Mouse (Mus musculus) MEL (cell line): ENCODE measurements at regions not wholly inside any gene's neighbourhood (a gene's known extent, or its start where the extent isn't known, plus 50 kb on each side); places are given as distances from the start of the nearest gene placed in this dataset.

ENCODE experiments used
- DNase-seq: peaks from one replicate; pipeline ENCODE4 v3.0.0; 2011; ENCODE audit warnings: low read depth, low spot score
- H3K27ac ChIP-seq: 2 replicates; pipeline ENCODE4 v1.5.1; 2012; ENCODE audit warnings: low read depth, mild to moderate bottlenecking, control low read depth, low read length, moderate library complexity; ENCODE audit not compliant: control insufficient read depth
- H3K27me3 ChIP-seq, 2 experiments: fragments of 150-350 bp in 1 of 2; sonication (generic) in 1 of 2; 2 replicates each; pipeline ENCODE4 v1.6.1; 2012; ENCODE audit warnings: low read length in 2 of 2, mild to moderate bottlenecking in 2 of 2, improper control_type of control experiment in 1 of 2, moderate library complexity in 1 of 2; ENCODE audit not compliant: insufficient read depth in 2 of 2, control insufficient read depth in 1 of 2
- H3K36me3 ChIP-seq, 2 experiments: 2 replicates each; pipeline ENCODE4 v1.6.1; 2012 to 2014; ENCODE audit warnings: low read length in 2 of 2, improper control_type of control experiment in 1 of 2, inconsistent platforms in 1 of 2, mild to moderate bottlenecking in 1 of 2; ENCODE audit not compliant: insufficient read depth in 2 of 2, control insufficient read depth in 1 of 2
- H3K4me1 ChIP-seq, 2 experiments: fragments of 150-350 bp in 1 of 2; sonication (generic) in 1 of 2; 2 replicates each; pipeline ENCODE4 v1.6.1; 2012; ENCODE audit warnings: low read length in 2 of 2, improper control_type of control experiment in 1 of 2, mild to moderate bottlenecking in 1 of 2; ENCODE audit not compliant: insufficient read depth in 2 of 2, control insufficient read depth in 1 of 2
- H3K4me3 ChIP-seq, 2 experiments: fragments of 150-350 bp in 1 of 2; sonication (generic) in 1 of 2; 2 replicates each; pipeline ENCODE4 v1.5.1; 2012; ENCODE audit warnings: low read depth in 2 of 2, low read length in 2 of 2, mild to moderate bottlenecking in 2 of 2, moderate library complexity in 2 of 2, control low read depth in 1 of 2, improper control_type of control experiment in 1 of 2; ENCODE audit not compliant: control insufficient read depth in 1 of 2, insufficient read depth in 1 of 2
- H3K79me2 ChIP-seq: 2 replicates; pipeline ENCODE4 v1.6.1; 2012; ENCODE audit warnings: mild to moderate bottlenecking, low read length, moderate library complexity; ENCODE audit not compliant: control insufficient read depth, poor library complexity, insufficient read depth
- H3K9ac ChIP-seq: 2 replicates; pipeline ENCODE4 v1.6.1; 2012; ENCODE audit warnings: low read depth, mild to moderate bottlenecking, control low read depth, low read length, moderate library complexity; ENCODE audit not compliant: control insufficient read depth, poor library complexity, severe bottlenecking
- H3K9me3 ChIP-seq: fragments of 150-350 bp; sonication (generic); replicated peaks from 2 replicates; pipeline ENCODE4 v1.6.1; 2012; ENCODE audit warnings: mild to moderate bottlenecking, low read length, improper control_type of control experiment, moderate library complexity; ENCODE audit not compliant: insufficient read depth
- BHLHE40 ChIP-seq: IDR thresholded peaks from 2 replicates; pipeline ENCODE4 v1.6.1; 2012; ENCODE audit warnings: low read depth, mild to moderate bottlenecking, inconsistent platforms, low read length, improper control_type of control experiment, borderline replicate concordance
- CHD2 ChIP-seq: IDR thresholded peaks from 2 replicates; pipeline ENCODE4 v1.6.1; 2011; ENCODE audit warnings: low read length, improper control_type of control experiment
- CTCF ChIP-seq, 3 experiments: IDR thresholded peaks in 2 of 3; conservative IDR thresholded peaks in 1 of 3; 2 replicates each; pipeline ENCODE4 v1.5.1; 2011 to 2012; ENCODE audit warnings: low read length in 3 of 3, low read depth in 2 of 3, mild to moderate bottlenecking in 2 of 3, improper control_type of control experiment in 1 of 3, inconsistent platforms in 1 of 3, mixed read lengths in 1 of 3, moderate library complexity in 1 of 3; ENCODE audit not compliant: control insufficient read depth in 1 of 3, insufficient read depth in 1 of 3, poor library complexity in 1 of 3, severe bottlenecking in 1 of 3
- E2F4 ChIP-seq: IDR thresholded peaks from 2 replicates; pipeline ENCODE4 v1.6.1; 2011; ENCODE audit warnings: low read depth, low read length, improper control_type of control experiment, borderline replicate concordance
- GATA1 ChIP-seq: IDR thresholded peaks from 2 replicates; pipeline ENCODE4 v1.6.1; 2011; ENCODE audit warnings: low read depth, low read length, improper control_type of control experiment
- HCFC1 ChIP-seq: IDR thresholded peaks from 2 replicates; pipeline ENCODE4 v1.6.1; 2012; ENCODE audit warnings: low read depth, mild to moderate bottlenecking, inconsistent platforms, low read length, improper control_type of control experiment, moderate library complexity
- MAZ ChIP-seq: IDR thresholded peaks from 2 replicates; pipeline ENCODE4 v1.6.1; 2012; ENCODE audit warnings: low read depth, mild to moderate bottlenecking, inconsistent platforms, low read length, improper control_type of control experiment
- MEF2A ChIP-seq: IDR thresholded peaks from 2 replicates; pipeline ENCODE4 v1.6.1; 2014; ENCODE audit warnings: low read depth, mild to moderate bottlenecking, inconsistent platforms, low read length, improper control_type of control experiment; ENCODE audit not compliant: poor library complexity, insufficient replicate concordance, severe bottlenecking; ENCODE audit errors: extremely low read depth
- MXI1 ChIP-seq: IDR thresholded peaks from 2 replicates; pipeline ENCODE4 v1.6.1; 2011; ENCODE audit warnings: mild to moderate bottlenecking, low read depth, low read length, improper control_type of control experiment
- NELFE ChIP-seq: IDR thresholded peaks from 2 replicates; pipeline ENCODE4 v1.6.1; 2011; ENCODE audit warnings: low read depth, low read length, improper control_type of control experiment
- NRF1 ChIP-seq: IDR thresholded peaks from 2 replicates; pipeline ENCODE4 v1.6.1; 2014; ENCODE audit warnings: low read depth, mild to moderate bottlenecking, inconsistent platforms, low read length, improper control_type of control experiment, moderate library complexity; ENCODE audit not compliant: poor library complexity, insufficient read depth, severe bottlenecking
- POLR2A ChIP-seq, 2 experiments: IDR thresholded peaks; 2 replicates each; pipeline ENCODE4 v1.6.1; 2011 to 2012; ENCODE audit warnings: low read length in 2 of 2, mild to moderate bottlenecking in 2 of 2, control low read depth in 1 of 2, improper control_type of control experiment in 1 of 2, low read depth in 1 of 2, moderate library complexity in 1 of 2; ENCODE audit not compliant: control insufficient read depth in 1 of 2, insufficient read depth in 1 of 2, poor library complexity in 1 of 2
- RAD21 ChIP-seq: IDR thresholded peaks from 2 replicates; pipeline ENCODE4 v1.6.1; 2011; ENCODE audit warnings: mild to moderate bottlenecking, low read depth, low read length, improper control_type of control experiment
- SIN3A ChIP-seq: IDR thresholded peaks from 2 replicates; pipeline ENCODE4 v1.6.1; 2012; ENCODE audit warnings: low read length, improper control_type of control experiment, inconsistent platforms
- TAL1 ChIP-seq: IDR thresholded peaks from 2 replicates; pipeline ENCODE4 v1.6.1; 2012; ENCODE audit warnings: mild to moderate bottlenecking, inconsistent platforms, low read length, moderate library complexity, mixed read lengths
- TBP ChIP-seq: IDR thresholded peaks from 2 replicates; pipeline ENCODE4 v1.8.0; 2011; ENCODE audit warnings: low read depth, low read length, improper control_type of control experiment
- TCF12 ChIP-seq: IDR thresholded peaks from 2 replicates; pipeline ENCODE4 v1.6.1; 2014; ENCODE audit warnings: low read depth, mild to moderate bottlenecking, inconsistent platforms, low read length, improper control_type of control experiment, moderate library complexity
- USF1 ChIP-seq: IDR thresholded peaks from 2 replicates; pipeline ENCODE4 v1.6.1; 2014; ENCODE audit warnings: low read depth, mild to moderate bottlenecking, inconsistent platforms, low read length, improper control_type of control experiment, moderate library complexity
- ZC3H11A ChIP-seq: IDR thresholded peaks from 2 replicates; pipeline ENCODE4 v1.6.1; 2012; ENCODE audit warnings: low read depth, mild to moderate bottlenecking, inconsistent platforms, low read length, improper control_type of control experiment
- ZKSCAN1 ChIP-seq: IDR thresholded peaks from 2 replicates; pipeline ENCODE4 v1.6.1; 2012; ENCODE audit warnings: low read depth, mild to moderate bottlenecking, inconsistent platforms, low read length, improper control_type of control experiment, moderate library complexity

DNA sequence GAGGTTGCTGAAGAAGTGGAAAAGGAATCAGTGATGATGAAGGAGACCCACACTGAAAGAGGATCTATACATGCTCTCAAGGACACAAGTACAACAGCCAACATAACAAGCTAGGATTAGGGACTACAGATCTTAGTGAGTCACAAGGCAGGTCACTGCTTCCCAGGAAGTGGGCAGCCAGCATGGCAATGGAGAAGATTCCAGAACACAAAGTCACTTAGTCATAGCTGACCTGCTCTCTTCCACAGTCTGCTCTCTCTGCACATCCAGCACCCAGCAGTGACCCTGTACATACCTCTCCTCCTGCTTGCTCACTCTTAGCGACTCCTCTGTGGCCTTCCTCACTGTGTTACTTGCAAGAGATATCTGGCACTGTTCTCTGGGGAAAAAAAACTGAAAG, 168.8 kb downstream of the Ccser2 start:
- H3K4me1 ChIP-seq = no peaks in the 10 kb centered on the region
- H3K27ac ChIP-seq = no peak overlapping the region
- no peaks in the 10 kb centered on the region for H3K27me3 ChIP-seq
- DNase-seq = no peak
- no peaks in the 10 kb centered on the region for H3K79me2 ChIP-seq
- TF ChIP-seq TBP (no peak), NRF1 (no peak), HCFC1 (no peak), SIN3A (no peak), MXI1 (no peak), TCF12 (no peak), E2F4 (no peak), ZC3H11A (no peak), ZKSCAN1 (no peak), NELFE (no peak), CHD2 (no peak), RAD21 (no peak), TAL1 (no peak), BHLHE40 (no peak), POLR2A (IDR thresholded peaks at IDR 0.05; ENCODE audit: control insufficient read depth in 1 of 2, insufficient read depth in 1 of 2, low read depth in 1 of 2, low read length in 2 of 2, poor library complexity in 1 of 2) (no peak), MEF2A (no peak), GATA1 (no peak), MAZ (no peak)
- no peak overlapping the region for H3K4me3 ChIP-seq
- H3K9me3 ChIP-seq = no peaks in the 10 kb centered on the region
- no peak overlapping the region for H3K9ac ChIP-seq
- no peaks in the 10 kb centered on the region for H3K36me3 ChIP-seq

DNA sequence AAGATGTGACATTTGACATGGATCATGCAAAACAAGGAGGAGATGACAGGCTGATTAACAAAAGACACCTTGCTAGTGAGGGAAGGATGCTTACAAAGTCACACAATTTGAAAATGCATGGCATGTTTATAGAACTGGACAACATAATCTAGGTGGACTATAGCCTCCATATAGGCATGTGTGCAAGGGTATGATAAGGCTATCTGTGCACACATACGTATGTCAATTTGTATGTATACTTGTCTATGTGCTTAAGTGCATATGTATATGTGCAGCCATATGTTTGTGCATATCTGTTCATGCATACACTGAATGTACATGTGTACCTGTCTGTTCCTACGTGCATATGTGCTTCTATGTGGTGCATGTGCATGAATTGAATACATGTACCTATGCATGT, 186.7 kb downstream of the Ccser2 start:
- no peak overlapping the region for H3K9ac ChIP-seq
- H3K36me3 ChIP-seq = no peaks in the 10 kb centered on the region
- no peaks in the 10 kb centered on the region for H3K9me3 ChIP-seq
- H3K27ac ChIP-seq = no peak overlapping the region
- TF ChIP-seq CTCF (IDR thresholded peaks at IDR 0.05 in 2 of 3, conservative IDR thresholded peaks at IDR 0.05 in 1 of 3; ENCODE audit: control insufficient read depth in 1 of 3, insufficient read depth in 1 of 3, low read depth in 2 of 3, low read length in 3 of 3, poor library complexity in 1 of 3, severe bottlenecking in 1 of 3) (no peak), USF1 (no peak)
- H3K27me3 ChIP-seq = no peaks in the 10 kb centered on the region
- H3K4me3 ChIP-seq = no peak overlapping the region
- no peaks in the 10 kb centered on the region for H3K79me2 ChIP-seq
- DNase-seq = no peak
- no peaks in the 10 kb centered on the region for H3K4me1 ChIP-seq
